ENCODE assay signal across 9 mouse cellular contexts in genomic region chr2:163330742-163331141, GRCm38 (mm10).
DNase-seq lines count a peak whose midpoint lies in the region; ATAC-seq and TF ChIP-seq lines count a peak whose summit lies in the region.
"Had no signal": no experiment of that assay in that cellular context is flagged by ENCODE, and none has a peak within 500 bp of the region (broad histone marks: within the 10 kb centered on the region; RNA-seq: fewer than 3 reads in every experiment).

No protein-coding gene starts in this region.

- H3K27ac ChIP-seq in thymus, adult 2 months (ENCODE audit: control insufficient read depth, insufficient read depth, low read length), result no peak overlapping the region
- H3K27ac ChIP-seq: embryonic facial prominence, embryonic 12.5 days had no signal

- no peak for ATAC-seq in monocyte, adult 5-6 weeks (replicated peaks; ENCODE audit: insufficient number of reproducible peaks, low FRiP score, low TSS enrichment, poor library complexity, severe bottlenecking)

- no peak for TF ChIP-seq POLR2A in thymus, adult 2 months (IDR thresholded peaks at IDR 0.05; ENCODE audit: control insufficient read depth, extremely low read depth, insufficient read depth, low read length, poor library complexity)

- no peaks in the 10 kb centered on the region for H3K27me3 ChIP-seq in thymus, adult 2 months (ENCODE audit: control insufficient read depth, insufficient read depth, low read length)

- WGBS in thymus, adult 2 months, result 20% methylated on average over 7 of the region's 7 CpGs

- no peaks in the 10 kb centered on the region for H3K4me1 ChIP-seq in thymus, adult 2 months (replicated peaks; ENCODE audit: control insufficient read depth, insufficient read depth, low read length)

- no peaks in the 10 kb centered on the region for H3K36me3 ChIP-seq in thymus, adult 2 months (ENCODE audit: control insufficient read depth, insufficient read depth, low read length)
- H3K36me3 ChIP-seq: embryonic facial prominence, embryonic 12.5 days had no signal

- no peak overlapping the region for H3K4me3 ChIP-seq in thymus, adult 2 months (ENCODE audit: control insufficient read depth, insufficient read depth, low read length)
- H3K4me3 ChIP-seq: embryonic facial prominence, embryonic 12.5 days had no signal

- intact Hi-C loops in heart, postnatal 10 days (cut with DNase I), result loop anchor here (1.0 to 5.0 kb wide), 3 partner anchors 229 to 408 kb away; no protein-coding TSS in a partner anchor
- intact Hi-C loops in heart, postnatal 25 days (cut with DNase I), result loop anchor here (1.0 to 5.0 kb wide), 3 partner anchors 229 to 408 kb away; no protein-coding TSS in a partner anchor

- DNase-seq in heart, postnatal 10 days, result peak; percentile 65 to 72
- DNase-seq in heart, postnatal 25 days (ENCODE audit: low spot score), result no peak
- peak; percentile 61 for DNase-seq in thymus, adult 2 months
- DNase-seq in thymus, adult 18-20 months, result no peak
- peak; percentile 55 to 74 for DNase-seq in cerebellum, postnatal 10 days
- peak; percentile 38 to 85 for DNase-seq in layer of hippocampus, adult 18-20 months (ENCODE audit: low spot score in 2 of 2)
- DNase-seq in naive thymus-derived CD4-positive, alpha-beta T cell, adult 2 months (ENCODE audit: low read depth), result peak; percentile 79

- no peak for TF ChIP-seq CTCF in thymus, adult 2 months (IDR thresholded peaks at IDR 0.05; ENCODE audit: borderline replicate concordance, control insufficient read depth, extremely low read depth, insufficient read depth, low read length, poor library complexity)

Comparison
In these comparisons a context has a peak if more than half of its experiments do, and no peak if none do; other contexts are left out.
1. DNase-seq: peak in heart, postnatal 10 days (2 of 2), thymus, adult 2 months (single experiment), cerebellum, postnatal 10 days (2 of 2), layer of hippocampus, adult 18-20 months (2 of 2) and naive thymus-derived CD4-positive, alpha-beta T cell, adult 2 months (single experiment); none in heart, postnatal 25 days (single experiment) and thymus, adult 18-20 months (0 of 2).